Mouse (Mus musculus): Measurements from ENCODE around the gene Traf3ip1.

The Traf3ip1 gene

GRCm38 (mm10) chr1:91494457-91495140, at the start of gene Traf3ip1:
Gene Traf3ip1 (plus strand): TSS chr1:91494647.
- DNase-seq (ENCODE audit: low spot score in 2 of 2): peak; percentile 79 to 90

- no peak for DNase-seq (ENCODE audit: low spot score in 2 of 2)
Measured at GRCm38 (mm10) chr1:91444841-91445830, 49.3 kb upstream of the Traf3ip1 start.

GRCm38 (mm10) chr1:91446060-91446459, 48.4 kb upstream of the Traf3ip1 start:
- DNase-seq (ENCODE audit: low spot score in 2 of 2): no peak

GRCm38 (mm10) chr1:91446511-91446910, 47.9 kb upstream of the Traf3ip1 start:
- DNase-seq (ENCODE audit: low spot score in 2 of 2): no peak

- DNase-seq (ENCODE audit: low spot score in 2 of 2): no peak
Measured at GRCm38 (mm10) chr1:91448688-91449087, 45.8 kb upstream of the Traf3ip1 start.

- DNase-seq (ENCODE audit: low spot score in 2 of 2): no peak
Measured at GRCm38 (mm10) chr1:91450851-91451250, 43.6 kb upstream of the Traf3ip1 start.

GRCm38 (mm10) chr1:91451547-91452084, 42.8 kb upstream of the Traf3ip1 start:
- no peak for DNase-seq (ENCODE audit: low spot score in 2 of 2)

GRCm38 (mm10) chr1:91453932-91454331, 40.5 kb upstream of the Traf3ip1 start:
- DNase-seq (ENCODE audit: low spot score in 2 of 2): no peak

- DNase-seq (ENCODE audit: low spot score in 2 of 2): no peak
Measured at GRCm38 (mm10) chr1:91454366-91454765, 40.1 kb upstream of the Traf3ip1 start.

GRCm38 (mm10) chr1:91454927-91455326, 39.5 kb upstream of the Traf3ip1 start:
- DNase-seq (ENCODE audit: low spot score in 2 of 2): no peak

- DNase-seq (ENCODE audit: low spot score in 2 of 2): no peak
Measured at GRCm38 (mm10) chr1:91455661-91456161, 38.7 kb upstream of the Traf3ip1 start.

GRCm38 (mm10) chr1:91456301-91456801, 38.1 kb upstream of the Traf3ip1 start:
- no peak for DNase-seq (ENCODE audit: low spot score in 2 of 2)

- DNase-seq (ENCODE audit: low spot score in 2 of 2): no peak
Measured at GRCm38 (mm10) chr1:91457116-91457515, 37.3 kb upstream of the Traf3ip1 start.

GRCm38 (mm10) chr1:91457698-91458097, 36.7 kb upstream of the Traf3ip1 start:
- peak; percentile 43 to 52 for DNase-seq (ENCODE audit: low spot score in 2 of 2)

GRCm38 (mm10) chr1:91458223-91458861, 36.1 kb upstream of the Traf3ip1 start:
- DNase-seq (ENCODE audit: low spot score in 2 of 2): peak in 1 of 2 experiments; percentile 29

GRCm38 (mm10) chr1:91459059-91459809, 35.2 kb upstream of the Traf3ip1 start, which contains the start of gene Per2:
Gene Per2 (minus strand): TSS chr1:91459324.
- DNase-seq (ENCODE audit: low spot score in 2 of 2): peak; percentile 99

GRCm38 (mm10) chr1:91460069-91460468, 34.4 kb upstream of the Traf3ip1 start:
- no peak for DNase-seq (ENCODE audit: low spot score in 2 of 2)

GRCm38 (mm10) chr1:91460564-91460963, 33.9 kb upstream of the Traf3ip1 start:
- no peak for DNase-seq (ENCODE audit: low spot score in 2 of 2)

- no peak for DNase-seq (ENCODE audit: low spot score in 2 of 2)
Measured at GRCm38 (mm10) chr1:91463336-91463995, 31.0 kb upstream of the Traf3ip1 start.

GRCm38 (mm10) chr1:91464436-91464835, 30.0 kb upstream of the Traf3ip1 start:
- DNase-seq (ENCODE audit: low spot score in 2 of 2): no peak
